Mouse (Mus musculus) small intestine, adult 2 months (tissue): ENCODE results near the gene Tardbp. TPM values are rescaled to one million over a fixed set of nuclear protein-coding genes. Genes with fewer than 3 reads are reported as not detected.

Source experiments
- H3K27ac ChIP-seq: fragments of 200-500 bp; 2 replicates; pipeline ENCODE4 v1.5.1; 2012; ENCODE audit warnings: low read depth, low read length, control low read depth, inconsistent platforms; ENCODE audit not compliant: insufficient read depth
- H3K27me3 ChIP-seq: fragments of 200-500 bp; 2 replicates; pipeline ENCODE4 v1.6.1; 2012; ENCODE audit warnings: mild to moderate bottlenecking, moderate library complexity, low read length, inconsistent platforms; ENCODE audit not compliant: control insufficient read depth, insufficient read depth
- H3K36me3 ChIP-seq: fragments of 200-500 bp; 2 replicates; pipeline ENCODE4 v1.6.1; 2012; ENCODE audit warnings: mild to moderate bottlenecking, low read length, control low read depth, inconsistent platforms; ENCODE audit not compliant: control insufficient read depth, insufficient read depth
- H3K4me1 ChIP-seq: fragments of 200-500 bp; 2 replicates; pipeline ENCODE4 v1.6.1; 2012; ENCODE audit warnings: low read length, inconsistent platforms, mixed read lengths; ENCODE audit not compliant: control insufficient read depth, insufficient read depth, insufficient read length
- H3K4me3 ChIP-seq: fragments of 200-500 bp; 2 replicates; pipeline ENCODE4 v1.5.1; 2012; ENCODE audit warnings: low read depth, mild to moderate bottlenecking, control low read depth, inconsistent platforms, low read length, moderate library complexity
- CTCF ChIP-seq: fragments of 200-500 bp; IDR thresholded peaks from 2 replicates; pipeline ENCODE4 v1.5.1; 2012; ENCODE audit warnings: low read depth, mild to moderate bottlenecking, control low read depth, inconsistent platforms, low read length, moderate library complexity, mixed read lengths; ENCODE audit not compliant: insufficient replicate concordance, insufficient read length; ENCODE audit errors: extremely low read depth
- POLR2A ChIP-seq: fragments of 200-500 bp; IDR thresholded peaks from 2 replicates; pipeline ENCODE4 v1.6.1; 2012; ENCODE audit warnings: low read depth, mild to moderate bottlenecking, control low read depth, inconsistent platforms, low read length, moderate library complexity
- WGBS: fragments of 180-500 bp; shearing (Covaris S2); methylation state at CpG from one replicate; pipeline ENCODE4 v1.1.7; 2018; 5-methylcytosine and 5-hydroxymethylcytosine counted together
- polyA plus RNA-seq: library from polyadenylated mRNA; depleted of rRNA; stranded (reverse); fragments of >200 nt; gene quantifications from 2 replicates; pipeline ENCODE4 v1.2.3, GENCODE M21; 2012; rRNA removed

Gene Tardbp
- polyA plus RNA-seq, 1 experiment, result 7.7 TPM

- TF ChIP-seq CTCF (no peak), POLR2A (no peak)
- no peak overlapping the region for H3K27ac ChIP-seq
- no peak overlapping the region for H3K4me3 ChIP-seq
- H3K4me1 ChIP-seq, result no peaks in the 10 kb centered on the region; the same call in 1 of the 2 replicates
- peaks cover 60% of the 10 kb centered on the region for H3K36me3 ChIP-seq
- no peaks in the 10 kb centered on the region for H3K27me3 ChIP-seq
- WGBS, result 95% methylated on average over 17 of the region's 17 CpGs
Measured at GRCm38 (mm10) chr4:148562676-148563075, 64.1 kb downstream of the Tardbp start.

Other genes with a start within 250 kb of the Tardbp start
- 8.5 and 10.5 TPM in 2 replicates for gene Ubiad1, start 182.2 kb downstream of the Tardbp start, polyA plus RNA-seq
- 7.6 and 16.0 TPM in 2 replicates for gene Mtor, start 178.4 kb downstream of the Tardbp start, polyA plus RNA-seq
- gene Angptl7, start 126.6 kb downstream of the Tardbp start, polyA plus RNA-seq, result 0.33 TPM in 1 of 2 replicates, not detected in the other
- 8.6 and 11.3 TPM in 2 replicates for gene Exosc10, start 68.6 kb downstream of the Tardbp start, polyA plus RNA-seq
- 42.6 and 44.5 TPM in 2 replicates for gene Srm, start 35.5 kb downstream of the Tardbp start, polyA plus RNA-seq
- 0.16 and 1.7 TPM in 2 replicates for gene Masp2, start 24.5 kb downstream of the Tardbp start, polyA plus RNA-seq
- gene Gm572, start 16.3 kb upstream of the Tardbp start, polyA plus RNA-seq, result 0.08 TPM in 1 of 2 replicates, not detected in the other
- gene Casz1, start 177.4 kb upstream of the Tardbp start, polyA plus RNA-seq, result 46.4 and 120 TPM in 2 replicates